ENCODE assay signal across 25 mouse cellular contexts in genomic region chr3:138283831-138284230, GRCm38 (mm10). TPM values are rescaled to one million over a fixed set of nuclear protein-coding genes. Genes with fewer than 3 reads are reported as not detected.
DNase-seq lines count a peak whose midpoint lies in the region; TF ChIP-seq lines count a peak whose summit lies in the region.
"Had no signal": no experiment of that assay in that cellular context is flagged by ENCODE, and none has a peak within 500 bp of the region (broad histone marks: within the 10 kb centered on the region; RNA-seq: fewer than 3 reads in every experiment).

No protein-coding gene starts in this region.

- no peaks in the 10 kb centered on the region; the same call in 1 of the 2 replicates for H3K4me1 ChIP-seq in lung, adult 2 months (ENCODE audit: control insufficient read depth, insufficient read depth, low read length)
- H3K4me1 ChIP-seq: embryonic facial prominence, embryonic 10.5 days; heart, embryonic 15.5 days had no signal

- no peak for TF ChIP-seq POLR2A in lung, adult 2 months (IDR thresholded peaks at IDR 0.05; ENCODE audit: borderline replicate concordance, extremely low read depth, low read depth, low read length)

- H3K4me3 ChIP-seq in lung, adult 2 months (replicated peaks; ENCODE audit: extremely low read depth, low read depth, low read length), result no peak overlapping the region
- H3K4me3 ChIP-seq: embryonic facial prominence, embryonic 10.5 days; forebrain, embryonic 13.5 days; heart, embryonic 15.5 days had no signal

- WGBS in lung, adult 2 months, result 79% methylated on average over 1 of the region's 1 CpGs

- peak; percentile 35 to 61 for DNase-seq in heart, adult 18-20 months
- no peak for DNase-seq in heart, adult 8-10 months (ENCODE audit: low spot score)
- DNase-seq in lung, adult 18-20 months, result peak; percentile 17 to 33
- DNase-seq in lung, adult 2 months, result no peak
- DNase-seq in lung, postnatal 10 days, result peak; percentile 55
- peak; percentile 27 to 68 for DNase-seq in lung, postnatal 4 days
- DNase-seq in cerebellum, postnatal 10 days, result no peak
- no peak for DNase-seq in left cerebral cortex, adult 18-20 months (ENCODE audit: low spot score in 2 of 2)
- DNase-seq: adrenal gland, adult 8-10 months; cerebellum, adult 11 months; cerebellum, adult 9-10 months; forebrain, postnatal 0 days; gastrocnemius, postnatal 14 days; heart, postnatal 14 days had no signal

- no peak for TF ChIP-seq CTCF in lung, adult 2 months (IDR thresholded peaks at IDR 0.05; ENCODE audit: insufficient read depth, low read length)

RNA-seq across cellular contexts. Expression of gene Adh1, which starts 23.0 kb away (rescaled TPM):
- total RNA-seq in heart, adult 18-20 months (2021), result 10 to 100 TPM; 31.3 to 42.9 TPM
- total RNA-seq in heart, adult 8-10 months (2022), result 10 to 100 TPM; 26.8 to 55.8 (median 33.1) TPM
- polyA plus RNA-seq in lung, adult 2 months (2012; rRNA removed), result 106 and 114 TPM in 2 replicates
- total RNA-seq in left cerebral cortex, adult 18-20 months (2021), result under 1 TPM; 0.60 to 0.96 TPM
- polyA plus RNA-seq: embryonic facial prominence, embryonic 10.5 days had no signal

RNA-seq across cellular contexts. Expression of gene Adh6a, which starts 29.3 kb away (rescaled TPM):
- total RNA-seq in heart, adult 18-20 months (2021), result not detected
- total RNA-seq in heart, adult 8-10 months (2022), result not detected
- polyA plus RNA-seq in lung, adult 2 months (2012; rRNA removed), result 0.11 TPM in 1 of 2 replicates, not detected in the other
- not detected for total RNA-seq in left cerebral cortex, adult 18-20 months (2021)
- total RNA-seq: adrenal gland, adult 8-10 months; adrenal gland, postnatal 4 days; ES-E14; forebrain, postnatal 0 days; gastrocnemius, adult 18-20 months; gastrocnemius, postnatal 14 days; heart, postnatal 14 days had no signal
- polyA plus RNA-seq: brain, embryonic 14.5 days; embryonic facial prominence, embryonic 10.5 days; forebrain, embryonic 13.5 days; forebrain, postnatal 0 days; heart, embryonic 11.5 days; heart, embryonic 15.5 days; hindbrain, embryonic 11.5 days; hindbrain, embryonic 16.5 days; inflammation-experienced regulatory T-cells, adult 6 months had no signal

RNA-seq across cellular contexts. Expression of gene Adh6b, which starts 57.7 kb away (rescaled TPM):
- 1 to 10 TPM; 1.2 to 2.2 TPM for total RNA-seq in heart, adult 18-20 months (2021)
- total RNA-seq in heart, adult 8-10 months (2022), result 1 to 10 TPM; 1.2 to 2.7 (median 1.6) TPM
- not detected in 2 replicates for polyA plus RNA-seq in lung, adult 2 months (2012; rRNA removed)
- total RNA-seq in left cerebral cortex, adult 18-20 months (2021), result not detected
- total RNA-seq: ES-E14; gastrocnemius, adult 18-20 months had no signal
- polyA plus RNA-seq: forebrain, postnatal 0 days; hindbrain, embryonic 16.5 days; inflammation-experienced regulatory T-cells, adult 6 months had no signal

Comparison
In these comparisons a context has a peak if more than half of its experiments do, and no peak if none do; other contexts are left out.
1. DNase-seq: peak in heart, adult 18-20 months (2 of 2), lung, adult 18-20 months (2 of 2), lung, postnatal 10 days (single experiment) and lung, postnatal 4 days (2 of 2); none in heart, adult 8-10 months (single experiment), lung, adult 2 months (single experiment), cerebellum, postnatal 10 days (0 of 2) and left cerebral cortex, adult 18-20 months (0 of 2).
2. RNA of gene Adh1, which starts 23.0 kb away (total RNA-seq): 31.3 to 42.9 TPM in heart, adult 18-20 months and 26.8 to 55.8 TPM in heart, adult 8-10 months; 0.60 to 0.96 TPM in left cerebral cortex, adult 18-20 months; every median in the first group is over 10 times any median in the second.